Mouse (Mus musculus) hindlimb bud, embryonic 11.5 days (tissue): ENCODE results near the gene Nsl1.

ENCODE experiments used
- DNase-seq: peaks from one replicate; pipeline ENCODE4 v3.0.0-alpha.2; 2012; ENCODE audit warnings: low read depth, low spot score; ENCODE audit errors: extremely low spot score

The Nsl1 gene

DNA sequence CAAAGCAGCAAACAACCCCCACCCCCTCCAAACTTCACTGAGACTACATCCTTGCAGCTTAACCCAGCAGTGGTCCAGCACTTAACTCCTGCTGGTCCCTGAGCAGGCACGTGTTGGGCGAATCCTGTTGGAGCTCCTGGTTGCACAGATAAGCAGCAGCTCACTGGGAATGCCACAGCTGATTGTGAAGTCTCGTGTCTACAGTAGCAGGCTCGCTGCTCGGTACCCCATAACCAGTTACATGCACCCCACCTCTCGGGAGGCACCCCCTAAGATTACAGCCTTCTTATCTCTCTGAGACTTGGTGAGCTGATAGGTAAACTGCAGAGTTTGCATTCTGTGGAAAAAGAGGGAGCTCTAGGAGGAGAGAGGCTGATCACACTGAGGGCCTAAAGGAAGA is 26.5 kb downstream of the Nsl1 start:
- no peak for DNase-seq

DNA sequence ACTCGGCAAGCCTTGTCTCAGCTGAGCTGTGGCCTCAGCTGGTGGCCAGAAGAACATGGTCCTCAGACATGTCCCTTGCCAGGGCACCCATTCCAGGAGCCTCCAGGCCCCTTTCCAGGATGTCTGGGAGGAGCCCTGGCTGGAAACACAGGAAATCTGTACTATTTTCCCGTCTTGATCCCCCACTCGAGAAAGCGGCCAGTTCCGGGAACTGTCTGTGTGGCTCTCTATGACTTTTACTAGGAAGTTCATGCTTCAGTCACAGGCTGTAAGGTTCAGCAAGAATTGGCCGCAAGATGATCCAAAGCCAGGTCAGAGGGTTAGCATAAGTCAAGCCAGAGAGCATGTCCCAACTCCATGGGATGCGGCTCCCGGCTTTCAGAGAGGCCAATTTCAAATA is 29.2 kb downstream of the Nsl1 start:
- no peak for DNase-seq

DNA sequence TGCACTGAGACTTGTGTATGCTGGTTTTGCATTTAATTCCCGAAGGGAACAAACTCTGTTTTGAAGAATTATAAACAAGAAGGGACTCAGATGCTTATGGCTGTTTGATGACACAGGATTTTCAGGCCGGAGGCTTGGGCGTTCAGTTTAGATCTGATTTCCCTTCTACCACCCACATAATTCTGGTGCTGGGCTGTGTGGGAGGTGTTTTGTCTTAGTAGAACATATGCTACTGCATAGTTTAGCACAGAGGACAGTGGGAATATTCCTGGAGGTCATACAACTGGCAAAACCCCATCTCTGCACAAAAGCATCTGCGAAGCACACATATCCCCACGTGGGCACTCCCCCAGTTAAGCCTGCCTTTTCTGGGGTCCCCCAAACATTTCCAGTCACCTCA is 30.8 kb downstream of the Nsl1 start:
- DNase-seq = no peak

DNA sequence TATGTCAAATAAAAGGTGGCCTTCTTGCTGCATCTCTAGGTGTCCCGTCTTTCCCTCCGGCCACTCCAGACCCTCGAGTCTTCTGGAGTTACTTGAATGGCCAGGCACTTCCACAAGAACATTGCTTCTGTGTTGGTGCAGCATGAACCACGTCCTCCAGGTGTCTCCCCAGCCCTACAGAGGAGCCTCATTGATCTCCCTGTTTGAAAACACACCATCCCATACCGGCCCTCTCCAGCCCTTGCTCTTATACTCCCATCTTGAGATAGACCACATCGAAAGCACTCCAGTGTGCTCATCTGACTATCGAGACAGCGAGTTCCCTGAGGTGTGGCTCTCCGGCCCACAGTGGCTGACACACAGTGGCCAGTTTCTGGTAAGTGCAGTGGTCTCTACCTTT is 32.2 kb downstream of the Nsl1 start:
- no peak for DNase-seq

DNA sequence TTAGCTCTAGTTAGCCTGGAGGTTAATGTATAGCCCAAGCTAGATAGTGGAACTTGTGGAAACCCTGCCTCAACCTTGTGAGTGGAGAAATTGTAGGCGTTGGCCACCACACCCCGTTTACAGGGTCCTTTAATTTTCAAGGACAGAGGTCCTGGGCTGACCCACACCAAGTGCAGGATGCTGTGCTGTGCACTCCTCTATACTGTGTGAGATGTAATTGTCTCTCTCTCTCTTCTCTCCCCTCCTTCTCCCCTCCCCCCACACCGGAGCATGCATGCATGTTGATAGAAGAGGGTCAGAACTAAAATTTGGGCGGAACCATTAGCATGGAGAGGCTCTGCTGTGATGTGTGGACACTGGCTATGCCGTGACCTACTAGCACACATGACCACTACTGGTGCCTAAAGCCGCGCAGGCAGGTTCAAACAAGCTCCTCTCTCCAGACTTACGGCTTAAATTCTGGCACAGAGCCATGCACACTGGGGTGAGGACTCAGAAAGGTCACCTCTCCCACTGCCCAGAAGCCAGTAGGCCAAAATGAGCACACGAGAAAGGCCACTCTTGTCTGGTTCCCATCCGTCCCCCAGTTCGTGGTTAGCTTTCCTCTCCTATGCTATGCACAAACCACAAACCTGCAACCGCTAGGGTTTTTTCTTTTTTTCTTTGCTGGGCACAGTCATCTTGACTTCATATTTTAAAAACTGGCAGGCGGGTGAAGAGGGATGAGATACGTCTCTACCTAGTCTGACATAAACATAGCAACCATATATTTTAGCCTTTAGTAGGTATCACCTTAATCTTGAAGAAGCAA is 34.3 kb downstream of the Nsl1 start:
- no peak for DNase-seq

DNA sequence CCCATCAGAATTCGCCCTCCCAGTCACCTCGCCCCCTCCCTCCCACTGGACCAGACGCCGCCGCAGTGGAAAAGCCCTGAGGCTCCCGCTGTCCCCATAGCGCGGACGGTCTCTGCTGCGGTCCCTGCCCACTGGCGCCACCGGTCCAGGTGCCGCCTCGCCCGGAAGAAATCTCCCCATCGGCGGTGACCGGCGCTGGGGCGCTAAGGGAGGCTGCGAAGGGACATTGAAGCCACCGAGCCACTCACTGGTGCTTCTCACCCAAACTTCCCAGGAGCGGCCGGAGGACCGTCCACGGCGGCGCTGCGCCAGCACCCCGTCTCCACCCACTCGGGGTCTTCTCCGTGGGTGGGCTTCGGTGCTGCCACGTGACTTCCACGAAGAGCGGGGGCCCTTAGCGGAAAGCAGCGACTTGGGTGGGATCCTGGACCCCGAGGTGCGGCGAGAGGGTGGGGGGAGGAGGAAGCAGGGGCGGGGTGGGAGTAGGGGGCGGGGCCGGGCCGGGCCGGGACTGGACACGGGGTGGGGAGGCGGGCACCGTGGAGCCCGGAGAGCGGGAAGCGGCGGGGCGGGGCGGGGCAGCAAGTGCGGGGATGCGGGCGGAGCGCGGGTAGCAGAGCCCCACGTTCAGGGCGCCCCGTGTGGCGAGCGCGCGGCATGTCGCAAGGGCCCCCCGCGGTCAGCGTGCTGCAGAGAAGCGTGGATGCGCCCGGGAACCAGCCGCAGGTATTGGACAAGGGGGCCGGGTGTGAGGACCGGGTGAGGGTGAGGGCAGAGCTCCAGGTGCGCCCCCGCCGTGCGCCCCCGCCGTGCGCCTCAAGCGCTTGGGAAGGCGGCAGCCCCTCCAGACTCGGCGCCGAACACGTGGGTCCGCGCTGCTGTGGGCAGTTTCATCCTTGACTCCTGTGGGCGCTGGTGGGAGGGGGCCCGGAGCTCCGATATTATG is 35.3 kb downstream of the Nsl1 start, which contains the start of gene Batf3:
Batf3 (plus strand) TSS at position 46 of the 946 bp plus-strand sequence.
- DNase-seq = no peak

DNA sequence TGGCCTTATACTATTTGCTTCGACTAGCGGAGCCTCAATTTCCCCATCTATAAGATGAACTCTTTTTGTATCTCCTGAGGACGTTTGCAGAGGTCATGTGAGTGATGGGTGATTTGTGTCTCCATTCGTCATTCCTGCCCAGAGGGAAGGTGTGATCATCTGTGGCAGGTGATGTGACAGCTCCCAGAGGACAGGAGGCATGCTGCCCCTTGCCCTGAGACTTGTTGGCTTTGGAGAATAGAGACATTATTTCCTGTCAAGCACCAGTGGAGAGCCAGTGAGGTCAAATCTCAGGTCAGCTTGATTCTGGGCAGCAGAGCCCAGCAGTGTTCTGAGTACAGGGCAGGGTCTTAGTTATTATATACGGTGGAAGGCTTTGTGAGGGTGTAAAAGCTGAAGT is 36.3 kb downstream of the Nsl1 start:
- DNase-seq = no peak

DNA sequence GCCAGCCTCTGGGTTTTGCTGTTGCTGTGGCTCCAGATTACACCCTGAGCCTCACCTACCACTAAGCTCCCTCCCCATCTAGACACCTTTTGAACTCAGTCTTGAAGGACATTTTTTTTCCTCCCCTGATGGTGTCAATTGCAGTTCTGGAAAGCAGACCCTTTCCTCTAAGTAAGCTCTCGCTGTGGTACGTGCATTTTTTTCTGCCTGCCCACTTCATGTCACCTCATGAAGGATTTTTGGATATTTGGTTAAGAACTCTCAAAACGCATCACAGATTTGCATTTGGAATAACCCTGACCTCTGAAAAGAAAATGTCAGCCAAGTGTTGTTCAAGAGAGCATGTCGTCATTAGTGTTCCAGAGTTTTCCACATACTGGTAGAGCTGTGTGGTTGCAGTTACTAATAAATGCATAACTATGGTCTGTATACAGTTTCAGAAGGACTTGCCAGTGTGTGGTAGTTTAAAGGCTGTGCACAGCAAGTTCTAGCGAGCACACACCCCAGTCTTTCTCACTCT is 37.0 kb downstream of the Nsl1 start:
- no peak for DNase-seq

DNA sequence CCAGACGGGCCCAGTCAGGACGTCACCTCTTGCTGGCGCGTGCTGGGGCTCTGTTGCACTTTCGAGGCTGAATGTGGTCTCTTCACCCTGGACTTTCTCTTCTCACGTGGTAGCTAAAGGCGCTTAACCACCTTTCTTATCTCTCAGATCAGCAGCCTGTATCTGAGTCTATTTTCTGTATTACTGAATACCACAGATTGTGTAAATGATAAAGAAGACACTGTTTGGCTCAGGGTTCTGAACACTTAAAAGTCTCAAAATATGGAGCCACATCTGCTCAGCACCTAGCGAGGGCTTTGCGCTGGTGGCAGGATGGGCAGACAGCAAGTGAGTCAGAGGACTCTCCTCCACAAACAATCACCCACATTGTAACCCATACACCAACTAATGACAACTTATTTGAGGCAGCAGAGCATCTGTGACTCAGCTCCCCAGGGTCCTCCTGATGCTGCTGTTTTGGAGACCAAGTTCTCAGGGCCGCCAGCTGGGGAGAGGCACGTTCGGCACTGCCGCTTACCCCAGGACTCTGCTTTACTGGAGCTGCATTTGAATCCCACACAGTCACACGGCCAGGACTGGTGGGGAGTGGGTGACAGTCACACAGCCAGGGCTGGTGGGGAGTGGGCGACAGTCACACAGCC is 40.0 kb downstream of the Nsl1 start:
- DNase-seq = no peak

DNA sequence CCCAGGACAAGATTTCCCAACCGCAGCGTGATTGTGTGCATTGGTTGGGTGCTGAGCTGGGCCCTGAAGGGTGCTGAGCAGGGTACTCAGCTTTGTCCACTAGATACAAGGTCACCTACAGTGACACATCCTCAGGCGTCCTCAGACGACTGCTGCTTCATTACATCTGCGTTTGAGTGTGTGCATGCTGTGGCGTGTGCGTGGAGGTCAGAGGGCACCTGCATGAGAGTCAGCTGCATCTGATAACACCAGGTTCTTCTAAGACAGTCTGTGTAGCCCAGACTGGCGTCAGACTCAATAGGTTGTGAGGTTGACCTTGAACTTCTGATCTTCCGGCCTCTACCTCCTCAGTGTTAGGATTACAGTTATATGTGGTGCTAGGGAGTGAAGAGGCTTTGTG is 42.4 kb downstream of the Nsl1 start:
- DNase-seq = no peak

DNA sequence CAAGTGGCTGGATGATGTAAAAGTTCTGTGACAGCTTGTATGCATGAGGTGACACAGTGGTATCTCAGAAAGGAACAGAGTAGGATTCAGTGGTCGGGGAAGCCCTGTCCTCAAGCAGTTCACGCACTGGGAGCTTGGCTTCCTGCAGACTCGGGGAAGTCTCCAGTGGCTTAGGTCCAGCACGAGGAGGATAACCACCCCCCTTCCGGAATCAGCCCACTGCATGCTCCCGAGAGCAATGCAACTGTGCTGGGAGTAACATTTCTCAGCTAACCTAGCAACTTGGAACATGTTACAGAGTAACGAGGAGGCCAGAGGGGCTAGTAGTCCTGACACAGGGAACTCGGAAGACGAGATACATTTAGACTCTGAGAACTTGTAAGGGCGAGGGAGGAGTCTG is 44.5 kb downstream of the Nsl1 start:
- no peak for DNase-seq

DNA sequence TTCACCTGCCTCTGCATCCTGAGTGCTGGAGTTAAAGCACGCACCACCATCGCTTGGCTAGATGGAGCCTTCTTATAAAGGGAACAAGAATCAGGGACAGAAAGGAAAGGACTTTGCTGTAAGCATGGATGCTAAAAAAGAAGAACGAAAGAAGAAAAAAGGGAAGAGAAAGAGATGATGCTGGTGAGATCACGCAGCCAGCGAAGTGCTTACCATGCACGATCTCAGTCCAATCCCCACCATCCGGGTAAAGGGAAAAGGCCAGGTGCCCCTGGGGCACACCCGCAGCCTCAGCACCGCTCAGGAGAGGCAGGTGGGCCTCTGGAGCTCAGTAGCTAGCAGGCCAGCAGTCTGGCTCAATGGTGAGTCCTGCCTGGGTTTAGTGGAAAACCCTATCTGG is 47.1 kb downstream of the Nsl1 start:
- DNase-seq = no peak

DNA sequence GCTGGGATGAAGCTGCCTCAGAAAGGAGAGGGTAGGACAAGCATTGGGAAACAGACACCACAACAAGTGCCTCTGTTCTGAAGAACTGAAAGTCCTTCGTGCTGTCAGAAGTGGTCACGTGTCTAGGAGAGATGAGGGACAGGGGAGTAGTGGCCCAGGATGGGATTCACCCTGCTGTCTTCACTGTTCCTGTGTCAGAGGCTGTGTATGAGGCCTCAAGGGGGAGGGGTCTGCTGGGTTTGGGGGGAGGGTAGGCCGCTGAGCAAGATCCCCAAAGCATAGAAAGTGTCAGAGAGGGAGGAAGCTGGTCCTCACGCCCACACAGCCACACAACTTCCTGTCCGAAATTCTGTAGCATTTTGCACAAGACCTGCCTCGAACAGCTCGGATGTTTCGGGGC is 48.3 kb downstream of the Nsl1 start:
- no peak for DNase-seq

DNA sequence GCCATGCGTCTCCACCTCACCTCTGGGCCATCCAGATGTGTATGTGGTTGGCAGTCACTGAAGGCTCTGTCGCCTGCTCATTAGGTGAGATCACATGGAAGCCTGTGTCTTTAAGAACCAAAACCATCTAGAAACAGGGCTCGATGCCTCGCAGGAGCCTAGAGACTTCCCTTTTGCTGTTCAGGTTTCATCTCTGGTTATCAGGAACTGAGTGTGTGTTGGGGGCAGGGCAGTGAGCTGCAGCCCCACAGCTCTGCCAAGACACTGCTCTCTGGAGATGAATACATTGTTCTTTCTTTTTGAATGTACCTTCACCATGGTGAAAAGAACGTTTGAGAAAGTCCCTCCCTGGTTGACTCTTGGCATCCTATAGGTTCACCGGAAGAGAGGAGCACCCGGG is 52.1 kb downstream of the Nsl1 start:
- DNase-seq = no peak

DNA sequence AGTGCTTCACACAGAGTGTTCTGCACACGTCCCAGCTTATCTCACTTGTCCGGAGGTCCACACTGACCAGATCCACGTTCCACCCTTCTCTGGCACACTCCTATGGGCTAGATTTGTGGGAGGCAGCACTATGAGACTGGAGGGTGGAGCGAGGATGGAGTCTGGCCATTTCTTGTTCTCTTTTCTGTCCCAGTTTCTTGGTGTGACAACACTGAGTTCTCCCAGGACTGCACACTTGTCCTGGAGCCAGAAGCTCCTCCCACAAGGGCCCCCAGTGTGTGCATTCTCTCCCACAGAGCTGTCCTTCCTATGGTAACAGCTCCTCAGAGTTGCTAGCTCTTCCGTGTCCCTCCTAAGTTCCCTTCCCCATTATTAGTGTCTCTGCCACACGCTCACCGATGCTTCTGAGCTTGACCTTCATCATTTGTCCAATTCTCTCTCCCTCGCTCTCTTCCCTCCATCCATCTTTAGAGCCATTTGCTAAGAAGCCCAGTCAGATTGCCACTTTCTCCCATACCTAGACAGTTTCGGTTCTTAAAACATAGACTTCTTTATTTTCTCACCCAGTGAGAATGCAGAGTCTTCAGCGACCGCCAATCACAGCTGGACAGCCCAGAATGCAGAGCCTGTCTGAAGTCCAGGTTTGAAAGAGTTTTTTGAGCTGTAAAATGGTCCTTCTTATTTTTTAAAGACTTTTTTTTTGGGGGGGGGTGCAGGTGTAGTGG is 52.9 kb downstream of the Nsl1 start:
- no peak for DNase-seq

DNA sequence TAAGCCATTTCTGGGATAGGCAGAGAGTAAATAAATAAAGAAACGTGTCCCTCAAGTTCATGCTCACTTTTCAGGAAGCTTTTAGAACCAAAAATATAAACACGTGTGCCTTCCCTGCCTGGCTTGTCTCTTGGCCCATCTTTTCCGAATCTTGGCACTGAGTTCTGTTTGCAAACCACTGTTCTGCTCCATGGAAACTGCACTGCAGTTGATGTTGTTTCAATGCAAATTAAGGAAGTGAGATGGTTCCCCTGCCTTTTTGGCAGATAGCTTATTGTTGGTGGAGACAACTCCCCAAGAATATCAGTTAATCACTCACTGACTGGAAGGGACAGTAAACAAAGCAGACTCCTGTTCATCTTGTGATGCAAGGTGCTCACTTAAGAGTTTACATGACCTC is 59.9 kb downstream of the Nsl1 start:
- DNase-seq = no peak

DNA sequence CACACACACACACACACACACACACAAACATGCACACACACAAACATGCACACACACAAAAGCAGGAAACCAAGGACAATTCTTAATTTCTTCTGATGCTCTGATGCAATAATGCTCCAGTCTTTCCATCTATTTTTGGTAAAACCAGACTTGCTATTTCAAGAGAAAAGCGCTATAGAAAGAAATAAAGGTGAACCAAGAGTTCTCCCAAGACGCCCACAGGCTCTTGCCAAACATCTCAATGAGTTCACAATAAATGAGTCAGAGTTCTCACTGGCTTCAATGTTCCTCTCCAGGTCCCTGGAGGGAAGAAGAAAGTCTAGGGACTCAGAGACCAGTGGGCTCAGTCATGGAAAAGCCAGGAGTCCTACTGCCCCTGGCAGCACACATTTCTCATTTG is 60.9 kb downstream of the Nsl1 start:
- no peak for DNase-seq

DNA sequence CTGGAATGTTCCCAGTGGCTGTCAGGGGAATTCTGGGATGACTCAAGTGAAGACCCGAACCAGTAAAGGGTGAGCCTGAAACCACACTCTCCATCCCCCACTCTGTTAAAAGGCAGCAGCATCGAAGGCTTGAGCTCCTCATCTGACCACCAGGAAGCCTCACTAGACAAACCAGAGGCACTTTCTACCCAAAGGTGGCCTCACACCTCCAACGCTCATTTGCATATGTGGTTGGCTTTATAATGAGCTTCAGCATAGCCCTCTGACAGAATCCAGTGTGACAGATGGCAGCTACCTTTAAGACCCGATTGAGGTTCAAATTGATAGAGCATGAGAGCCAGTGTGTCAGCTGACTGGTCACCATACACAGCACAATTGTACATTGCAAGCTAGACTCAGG is 61.5 kb downstream of the Nsl1 start:
- no peak for DNase-seq

DNA sequence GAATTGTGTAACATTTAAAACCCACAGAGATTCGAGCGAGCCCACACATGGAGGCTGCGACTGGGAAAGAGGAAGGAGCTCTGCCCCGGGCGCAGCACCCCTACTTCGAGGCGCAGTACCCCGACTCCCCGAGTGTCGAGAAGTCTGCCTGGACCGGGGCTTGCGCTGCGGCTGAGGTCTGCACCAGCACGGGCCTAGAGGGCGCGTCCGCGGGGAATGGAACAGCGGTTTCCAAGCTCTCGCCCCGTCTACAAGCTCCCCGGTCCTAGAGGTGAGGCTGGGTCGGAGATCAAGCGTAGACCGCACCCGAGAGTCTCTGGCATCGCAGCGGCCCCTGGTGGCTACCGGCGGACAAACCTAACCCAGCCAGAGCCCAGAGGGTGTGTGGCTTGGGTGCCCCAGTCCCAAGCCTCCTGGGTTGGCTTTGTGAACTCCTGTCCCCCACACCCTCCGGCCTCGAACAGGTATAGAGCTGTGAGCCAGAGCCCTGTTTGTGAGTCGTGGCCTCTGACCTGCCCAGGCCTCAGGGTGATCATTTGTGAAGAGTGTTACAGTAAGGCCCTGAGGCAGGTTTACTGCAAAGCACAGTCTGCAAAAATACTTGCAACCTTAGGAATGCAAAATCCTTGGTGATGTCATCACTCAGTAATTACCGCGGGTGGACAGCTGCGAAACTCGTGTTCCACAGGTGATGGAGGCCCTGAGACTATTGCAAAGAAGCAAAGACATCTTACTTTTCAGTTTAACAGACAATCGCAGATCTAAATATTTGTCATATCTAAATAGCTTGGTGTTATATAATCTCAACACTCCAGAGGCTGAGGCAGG is 63.2 kb downstream of the Nsl1 start:
- no peak for DNase-seq

DNA sequence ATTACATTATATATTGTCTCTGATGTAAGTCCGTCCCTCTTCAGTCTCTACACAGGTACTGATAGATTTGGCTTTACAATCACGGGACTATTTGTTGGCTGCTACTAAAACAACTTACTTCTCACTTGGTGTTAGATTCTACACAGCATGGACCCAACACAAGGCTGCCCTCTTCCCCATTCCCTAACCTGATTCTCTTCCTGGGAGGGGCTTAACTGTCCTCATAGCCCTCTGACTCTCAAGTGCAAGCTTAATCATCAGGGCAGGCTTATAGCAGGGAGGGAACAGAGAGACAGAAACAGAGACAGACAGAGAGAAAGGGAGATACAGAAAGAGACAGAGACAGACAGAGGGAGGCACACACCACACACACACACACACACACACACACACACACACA is 68.9 kb downstream of the Nsl1 start:
- no peak for DNase-seq
